14 mouse cellular contexts compared by ENCODE assay signal in genomic region chr6:40465710-40466109, GRCm38 (mm10). TPM values are rescaled to one million over a fixed set of nuclear protein-coding genes. Genes with fewer than 3 reads are reported as not detected.
DNase-seq lines count a peak whose midpoint lies in the region; ATAC-seq and TF ChIP-seq lines count a peak whose summit lies in the region.
"Had no signal": no experiment of that assay in that cellular context is flagged by ENCODE, and none has a peak within 500 bp of the region (broad histone marks: within the 10 kb centered on the region; RNA-seq: fewer than 3 reads in every experiment).

No protein-coding gene starts in this region.

- 0 out of 2 replicates have a peak, but pooled peaks have one; percentile 39 for ATAC-seq in neutrophil, adult 5-6 weeks (ENCODE audit: extremely low read depth, insufficient number of reproducible peaks, low FRiP score, poor library complexity, severe bottlenecking)
- no peak for ATAC-seq in neural tube, embryonic 15.5 days (ENCODE audit: low FRiP score)

- H3K36me3 ChIP-seq in neural tube, embryonic 15.5 days = no peaks in the 10 kb centered on the region
- H3K36me3 ChIP-seq: hindbrain, embryonic 10.5 days had no signal

- intact Hi-C loops in left cerebral cortex, adult 2 months (cut with DNase I) = no loop called here
- intact Hi-C loops in left cerebral cortex, postnatal 25 days (cut with DNase I) = no loop called here

- H3K4me3 ChIP-seq in left cerebral cortex, adult 2 months = no peak overlapping the region
- no peak overlapping the region for H3K4me3 ChIP-seq in neural tube, embryonic 15.5 days (replicated peaks)
- H3K4me3 ChIP-seq: hindbrain, embryonic 10.5 days had no signal

- no peaks in the 10 kb centered on the region for H3K9me3 ChIP-seq in neural tube, embryonic 15.5 days (replicated peaks)
- H3K9me3 ChIP-seq: hindbrain, embryonic 10.5 days had no signal

- no peak overlapping the region for H3K9ac ChIP-seq in neural tube, embryonic 15.5 days (replicated peaks)

- peak; percentile 40 for TF ChIP-seq CTCF in left cerebral cortex, adult 2 months (IDR thresholded peaks at IDR 0.05)

- no peak overlapping the region for H3K27ac ChIP-seq in left cerebral cortex, adult 2 months
- H3K27ac ChIP-seq in neural tube, embryonic 15.5 days (replicated peaks) = no peak overlapping the region
- H3K27ac ChIP-seq: hindbrain, embryonic 10.5 days had no signal

- no peaks in the 10 kb centered on the region for H3K4me1 ChIP-seq in neural tube, embryonic 15.5 days
- H3K4me1 ChIP-seq: hindbrain, embryonic 10.5 days had no signal

- peaks cover 4% of the 10 kb centered on the region for H3K27me3 ChIP-seq in neural tube, embryonic 15.5 days (replicated peaks)

- DNase-seq in left cerebral cortex, adult 2 months (ENCODE audit: extremely low spot score in 1 of 2, low spot score in 2 of 2) = no peak
- no peak for DNase-seq in left cerebral cortex, postnatal 25 days (ENCODE audit: low spot score in 2 of 2)
- DNase-seq in CD4-positive, CD25-positive, alpha-beta regulatory T cell, adult 2 months (ENCODE audit: low read depth, low spot score) = peak; percentile 41
- DNase-seq in R1 (ENCODE audit: low read depth, low spot score) = peak; percentile 14
- no peak for DNase-seq in gastrocnemius, adult 8-10 months (ENCODE audit: low spot score in 2 of 2)
- DNase-seq in c-Kit-positive CD71-positive TER-119-positive erythroid progenitor cells, embryonic 14.5 days (ENCODE audit: low spot score) = no peak
- DNase-seq: kidney, postnatal 25 days; right cerebral cortex, postnatal 14 days had no signal

- H3K4me2 ChIP-seq in neural tube, embryonic 15.5 days = no peak overlapping the region

- WGBS in neural tube, embryonic 15.5 days = 59% methylated on average over 6 of the region's 6 CpGs

RNA-seq across cellular contexts. Expression of gene Ssbp1, which starts 5.4 kb away (rescaled TPM):
- 10 to 100 TPM; 30.2 to 30.9 TPM for total RNA-seq in left cerebral cortex, adult 2 months (2021)
- 10 to 100 TPM; 31.0 to 33.4 TPM for total RNA-seq in left cerebral cortex, postnatal 25 days (2021)
- total RNA-seq in neutrophil, adult 5-6 weeks (2017) = 68.6 and 69.5 TPM in 2 replicates
- polyA plus RNA-seq in neural tube, embryonic 15.5 days (2015; fragmentation: Nextera tagmentation; extraction: Ambion mirVana) = 96.3 and 118 TPM in 2 replicates
- 10 to 100 TPM; 19.7 to 23.9 (median 21.7) TPM for total RNA-seq in gastrocnemius, adult 8-10 months (2022)

RNA-seq across cellular contexts. Expression of gene Tas2r137, which starts 25.3 kb away (rescaled TPM):
- total RNA-seq in left cerebral cortex, adult 2 months (2021) = under 1 TPM; 0.32 to 0.33 TPM
- total RNA-seq in left cerebral cortex, postnatal 25 days (2021) = under 1 TPM in 1 of 2 experiments, not detected in 1; 0.34 TPM
- 0.58 and 0.74 TPM in 2 replicates for total RNA-seq in neutrophil, adult 5-6 weeks (2017)
- polyA plus RNA-seq in neural tube, embryonic 15.5 days (2015; fragmentation: Nextera tagmentation; extraction: Ambion mirVana) = not detected in 2 replicates
- total RNA-seq in gastrocnemius, adult 8-10 months (2022) = not detected
- total RNA-seq: gastrocnemius, adult 18-20 months; left cerebral cortex, postnatal 14 days had no signal
- polyA plus RNA-seq: hindbrain, embryonic 10.5 days had no signal

RNA-seq across cellular contexts. Expression of gene Wee2, which starts 26.8 kb away (rescaled TPM):
- total RNA-seq in left cerebral cortex, adult 2 months (2021) = under 1 TPM in 1 of 2 experiments, not detected in 1; 0.41 TPM
- not detected for total RNA-seq in left cerebral cortex, postnatal 25 days (2021)
- not detected in 2 replicates for total RNA-seq in neutrophil, adult 5-6 weeks (2017)
- polyA plus RNA-seq in neural tube, embryonic 15.5 days (2015; fragmentation: Nextera tagmentation; extraction: Ambion mirVana) = 0.08 and 0.15 TPM in 2 replicates
- not detected for total RNA-seq in gastrocnemius, adult 8-10 months (2022)
- total RNA-seq: gastrocnemius, adult 18-20 months; left cerebral cortex, postnatal 14 days had no signal
- polyA plus RNA-seq: hindbrain, embryonic 10.5 days; testis, adult 2 months had no signal

RNA-seq across cellular contexts. Expression of gene Tas2r108, which starts 27.6 kb away (rescaled TPM):
- not detected for total RNA-seq in left cerebral cortex, adult 2 months (2021)
- under 1 TPM in 1 of 2 experiments, not detected in 1; 0.37 TPM for total RNA-seq in left cerebral cortex, postnatal 25 days (2021)
- total RNA-seq in neutrophil, adult 5-6 weeks (2017) = not detected in 2 replicates
- not detected in 2 replicates for polyA plus RNA-seq in neural tube, embryonic 15.5 days (2015; fragmentation: Nextera tagmentation; extraction: Ambion mirVana)
- total RNA-seq in gastrocnemius, adult 8-10 months (2022) = not detected
- total RNA-seq: gastrocnemius, adult 18-20 months; left cerebral cortex, postnatal 14 days had no signal

RNA-seq across cellular contexts. Expression of gene E330009J07Rik, which starts 29.8 kb away (rescaled TPM):
- 10 to 100 TPM; 57.2 to 65.2 TPM for total RNA-seq in left cerebral cortex, adult 2 months (2021)
- 10 to 100 TPM; 57.4 to 58.1 TPM for total RNA-seq in left cerebral cortex, postnatal 25 days (2021)
- total RNA-seq in neutrophil, adult 5-6 weeks (2017) = 16.8 and 18.5 TPM in 2 replicates
- 12.7 and 14.8 TPM in 2 replicates for polyA plus RNA-seq in neural tube, embryonic 15.5 days (2015; fragmentation: Nextera tagmentation; extraction: Ambion mirVana)
- 1 to 10 TPM in 1 of 4 experiments, under 1 TPM in 3; 0.60 to 1.1 (median 0.86) TPM for total RNA-seq in gastrocnemius, adult 8-10 months (2022)

Comparison
In these comparisons a context has a peak if more than half of its experiments do, and no peak if none do; other contexts are left out.
1. DNase-seq: peak in CD4-positive, CD25-positive, alpha-beta regulatory T cell, adult 2 months (single experiment) and R1 (single experiment); none in left cerebral cortex, adult 2 months (0 of 2), left cerebral cortex, postnatal 25 days (0 of 2), gastrocnemius, adult 8-10 months (0 of 2) and c-Kit-positive CD71-positive TER-119-positive erythroid progenitor cells, embryonic 14.5 days (single experiment).